Mouse (Mus musculus) embryonic facial prominence, embryonic 14.5 days (tissue): ENCODE results near the gene Tsc1. TPM values are rescaled to one million over a fixed set of nuclear protein-coding genes. Genes with fewer than 3 reads are reported as not detected.
A peak's percentile ranks its signal among the peaks of the same experiment; 100 is the strongest.

Source experiments
- ATAC-seq: fragments of 200-750 bp; cut with Nextera tagmentation; 2 replicates; pipeline ENCODE4 v1.8.0; 2017; ENCODE audit warnings: low read depth, moderate number of reproducible peaks, moderate TSS enrichment
- DNase-seq: peaks from one replicate; pipeline ENCODE4 v3.0.0-alpha.2; 2015; ENCODE audit warnings: low spot score
- H3K27ac ChIP-seq: fragments of 300-500 bp; sonication (generic); replicated peaks from 2 replicates; pipeline ENCODE4 v1.5.1; 2014; ENCODE audit warnings: low read depth, mild to moderate bottlenecking, low read length, moderate library complexity
- H3K27me3 ChIP-seq: fragments of 300-500 bp; sonication (generic); replicated peaks from 2 replicates; pipeline ENCODE4 v1.6.1; 2014; ENCODE audit warnings: low read length; ENCODE audit not compliant: control insufficient read depth, insufficient read depth
- H3K36me3 ChIP-seq: fragments of 300-500 bp; sonication (generic); 2 replicates; pipeline ENCODE4 v1.6.1; 2014; ENCODE audit warnings: low read length, mixed read lengths; ENCODE audit not compliant: control insufficient read depth, insufficient read depth
- H3K4me1 ChIP-seq: fragments of 300-500 bp; sonication (generic); 2 replicates; pipeline ENCODE4 v1.6.1; 2014; ENCODE audit warnings: antibody characterized with exemption, low read length; ENCODE audit not compliant: control insufficient read depth, insufficient read depth
- H3K4me2 ChIP-seq: fragments of 300-500 bp; sonication (generic); 2 replicates; pipeline ENCODE4 v1.6.1; 2014; ENCODE audit warnings: low read depth, mild to moderate bottlenecking, low read length, moderate library complexity, mixed read lengths
- H3K4me3 ChIP-seq: fragments of 300-500 bp; sonication (generic); 2 replicates; pipeline ENCODE4 v1.5.1; 2014; ENCODE audit warnings: low read depth, mild to moderate bottlenecking, low read length
- H3K9ac ChIP-seq: fragments of 300-500 bp; sonication (generic); 2 replicates; pipeline ENCODE4 v1.6.1; 2014; ENCODE audit warnings: low read depth, mild to moderate bottlenecking, low read length, moderate library complexity, mixed read lengths
- H3K9me3 ChIP-seq: fragments of 300-500 bp; sonication (generic); 2 replicates; pipeline ENCODE4 v1.6.1; 2016; ENCODE audit warnings: low read length; ENCODE audit not compliant: control insufficient read depth
- WGBS: fragments of 180-500 bp; shearing (Covaris S2); extraction: QIAGEN DNeasy Blood & Tissue Kit; methylation state at CpG from one replicate; pipeline ENCODE4 v1.1.7; 2014; 5-methylcytosine and 5-hydroxymethylcytosine counted together
- polyA plus RNA-seq: library from polyadenylated mRNA; unstranded; fragments of >200 nt; fragmentation: Nextera tagmentation; extraction: Ambion mirVana; gene quantifications from 2 replicates; pipeline ENCODE4 v1.2.1, GENCODE M21; 2014

Tsc1 gene
- polyA plus RNA-seq, 1 experiment from 2014 or later, result 15.3 TPM

- 60% methylated on average over 10 of the region's 10 CpGs for WGBS
- no peaks in the 10 kb centered on the region for H3K4me1 ChIP-seq
Measured at GRCm38 (mm10) chr2:28620522-28620921, 20.5 kb upstream of the Tsc1 start.

GRCm38 (mm10) chr2:28621111-28621510 is 19.9 kb upstream of the Tsc1 start:
- DNase-seq, result no peak
- 7% methylated on average over 2 of the region's 2 CpGs for WGBS
- Histone ChIP-seq H3K36me3 (no peaks in the 10 kb centered on the region), H3K9me3 (no peaks in the 10 kb centered on the region), H3K27me3 (peaks cover 16% of the 10 kb centered on the region), H3K27ac (no peak overlapping the region), H3K4me3 (no peak overlapping the region), H3K4me1 (no peaks in the 10 kb centered on the region), H3K4me2 (no peak overlapping the region), H3K9ac (no peak overlapping the region)
- no peak for ATAC-seq

More at GRCm38 (mm10) chr2:28620522-28620921, 20.5 kb upstream of the Tsc1 start:
- H3K9me3 ChIP-seq, result no peaks in the 10 kb centered on the region
- no peak overlapping the region for H3K27ac ChIP-seq
- H3K4me2 ChIP-seq, result no peak overlapping the region
- no peak for ATAC-seq
- H3K9ac ChIP-seq, result no peak overlapping the region
- H3K36me3 ChIP-seq, result no peaks in the 10 kb centered on the region
- peaks cover 16% of the 10 kb centered on the region for H3K27me3 ChIP-seq
- no peak overlapping the region for H3K4me3 ChIP-seq
- no peak for DNase-seq

DNA sequence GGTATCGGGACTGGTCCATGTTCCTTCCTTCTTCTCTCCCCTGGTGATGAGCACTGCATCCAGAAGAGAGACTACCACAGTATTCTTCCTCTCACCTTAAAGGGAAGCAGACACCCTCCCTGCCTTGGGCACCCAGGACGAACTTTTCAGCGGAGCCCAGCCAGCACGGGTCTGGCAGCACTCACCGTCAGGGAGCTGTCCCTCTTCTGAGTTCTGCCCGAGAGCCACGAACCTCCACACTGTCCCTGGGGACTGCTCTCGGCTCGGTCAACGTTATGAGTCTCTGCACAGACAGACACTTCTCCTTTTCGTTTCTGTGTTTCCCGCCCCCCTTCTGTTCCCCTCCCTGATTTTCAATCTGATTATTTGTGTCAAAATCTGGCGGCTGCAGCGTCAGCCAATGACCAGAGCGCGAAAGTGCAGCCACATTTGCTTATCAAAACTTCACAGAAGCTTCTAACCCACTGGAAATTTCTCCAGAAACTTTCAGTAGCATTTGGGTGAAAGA is 19.3 kb upstream of the Tsc1 start, which contains the start of gene Gfi1b:
Gene Gfi1b (minus strand): TSS at position 319 of the 508 bp plus-strand sequence.
- Histone ChIP-seq H3K4me3 (no peak within 1 kb of the TSS), H3K27ac (no peak within 1 kb of the TSS), H3K4me2 (no peak within 1 kb of the TSS), H3K9ac (peak within 1 kb of the TSS; percentile 20; the same call in 1 of the 2 replicates), H3K36me3 (no peaks in the 10 kb centered on the region), H3K27me3 (peaks cover 16% of the 10 kb centered on the region), H3K4me1 (no peaks in the 10 kb centered on the region), H3K9me3 (no peaks in the 10 kb centered on the region)
- ATAC-seq (no peak), DNase-seq (no peak)
- WGBS, result 9% methylated on average over 16 of the region's 16 CpGs

DNA sequence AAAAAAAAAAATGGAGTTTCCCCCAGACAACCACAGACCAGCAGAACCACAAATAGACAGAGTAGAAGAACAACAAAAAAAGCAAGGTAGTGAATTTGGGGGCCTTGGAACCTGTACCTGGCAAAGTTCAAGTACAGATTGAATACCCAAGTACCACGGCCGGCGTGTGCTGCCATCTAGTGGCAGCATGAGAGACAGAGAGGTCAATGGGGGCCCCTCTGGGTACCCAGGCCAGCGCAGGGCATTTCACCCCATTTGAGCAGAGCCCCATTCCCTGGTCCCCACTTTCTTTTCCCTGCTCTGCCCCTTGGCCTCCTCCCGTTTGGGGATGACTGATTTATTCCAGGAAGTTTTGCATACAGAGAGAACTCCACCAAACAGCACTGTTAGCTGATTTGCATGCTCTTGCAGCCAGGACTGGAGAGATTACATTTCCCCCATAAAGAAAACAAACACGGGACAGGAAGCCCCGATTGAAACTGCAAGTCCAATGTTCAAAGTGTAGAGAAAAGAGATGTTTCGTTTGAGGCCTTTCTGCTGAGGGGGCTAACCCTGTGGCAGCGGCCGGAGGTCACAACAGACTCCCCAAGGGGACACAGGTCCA is 18.4 kb upstream of the Tsc1 start:
- Histone ChIP-seq H3K9me3 (no peaks in the 10 kb centered on the region), H3K9ac (no peak overlapping the region), H3K36me3 (no peaks in the 10 kb centered on the region), H3K4me1 (no peaks in the 10 kb centered on the region), H3K4me3 (no peak overlapping the region), H3K27ac (no peak overlapping the region), H3K27me3 (peaks cover 16% of the 10 kb centered on the region), H3K4me2 (no peak overlapping the region)
- 15% methylated on average over 10 of the region's 10 CpGs for WGBS
- ATAC-seq (no peak), DNase-seq (no peak)

GRCm38 (mm10) chr2:28624870-28625269 is 16.2 kb upstream of the Tsc1 start:
- DNase-seq (no peak), ATAC-seq (no peak)
- Histone ChIP-seq H3K9ac (no peak overlapping the region), H3K4me2 (no peak overlapping the region), H3K9me3 (no peaks in the 10 kb centered on the region), H3K27ac (no peak overlapping the region), H3K4me3 (no peak overlapping the region), H3K27me3 (peaks cover 16% of the 10 kb centered on the region), H3K4me1 (no peaks in the 10 kb centered on the region), H3K36me3 (no peaks in the 10 kb centered on the region)
- 90% methylated on average over 3 of the region's 3 CpGs for WGBS

- Histone ChIP-seq H3K36me3 (no peaks in the 10 kb centered on the region), H3K4me2 (no peak overlapping the region), H3K27me3 (peaks cover 10% of the 10 kb centered on the region), H3K27ac (no peak overlapping the region), H3K9ac (no peak overlapping the region), H3K9me3 (no peaks in the 10 kb centered on the region), H3K4me3 (no peak overlapping the region), H3K4me1 (no peaks in the 10 kb centered on the region)
- no peak for ATAC-seq
- DNase-seq, result no peak
- WGBS, result 75% methylated on average over 3 of the region's 3 CpGs
Measured at GRCm38 (mm10) chr2:28626038-28626437, 15.0 kb upstream of the Tsc1 start.

DNA sequence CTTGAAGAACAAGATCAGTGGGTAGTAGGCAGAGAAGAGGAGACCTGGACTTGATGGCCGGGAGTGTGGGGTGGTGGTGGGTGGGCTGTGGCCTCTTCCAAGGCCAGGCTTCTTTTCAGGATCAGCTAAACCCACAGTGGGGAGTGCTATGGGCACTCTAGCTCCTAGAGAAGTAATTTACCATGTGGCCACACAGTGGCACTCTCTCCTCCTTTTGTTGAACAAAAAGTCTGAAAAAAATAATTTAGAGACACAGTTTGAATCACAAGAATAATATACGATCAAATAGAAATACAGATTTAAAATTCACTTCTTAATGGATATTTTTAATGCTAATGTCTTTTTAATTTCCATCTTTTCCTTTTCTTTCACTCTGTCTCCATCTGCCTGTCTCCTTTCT is 13.0 kb upstream of the Tsc1 start:
- no peak for ATAC-seq
- H3K4me2 ChIP-seq, result no peak overlapping the region
- no peaks in the 10 kb centered on the region for H3K9me3 ChIP-seq
- no peaks in the 10 kb centered on the region for H3K27me3 ChIP-seq
- no peaks in the 10 kb centered on the region for H3K36me3 ChIP-seq
- no peaks in the 10 kb centered on the region for H3K4me1 ChIP-seq
- DNase-seq, result no peak
- no peak overlapping the region for H3K9ac ChIP-seq
- 65% methylated on average over 2 of the region's 2 CpGs for WGBS
- no peak overlapping the region for H3K27ac ChIP-seq
- no peak overlapping the region for H3K4me3 ChIP-seq

DNA sequence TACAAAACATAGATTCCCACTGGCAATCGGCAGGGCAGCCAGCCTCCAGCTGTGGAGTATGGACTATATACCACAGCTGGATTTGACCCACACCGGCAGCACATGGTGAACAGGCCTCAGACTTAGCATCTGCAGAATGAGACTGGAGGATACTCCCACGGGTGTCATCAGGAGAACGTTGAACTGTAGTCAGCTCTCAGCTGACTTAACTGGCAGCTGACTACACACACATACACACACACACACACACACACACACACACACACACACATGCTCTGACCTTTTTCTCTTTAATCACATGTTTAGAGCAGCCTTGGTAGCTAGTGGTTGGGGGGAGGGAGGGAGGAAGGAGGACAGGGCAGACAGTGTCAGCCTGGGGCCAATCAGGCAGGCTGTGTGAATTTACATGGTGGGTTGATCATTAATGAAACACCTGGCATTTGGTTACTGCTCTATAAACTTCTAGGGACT is 11.1 kb upstream of the Tsc1 start:
- WGBS, result 31% methylated on average over 4 of the region's 4 CpGs
- Histone ChIP-seq H3K4me2 (no peak overlapping the region), H3K9me3 (no peaks in the 10 kb centered on the region)

GRCm38 (mm10) chr2:28632626-28633025 is 8.4 kb upstream of the Tsc1 start:
- no peak overlapping the region for H3K4me3 ChIP-seq
- no peak for ATAC-seq
- no peak overlapping the region for H3K27ac ChIP-seq
- H3K27me3 ChIP-seq, result no peaks in the 10 kb centered on the region
- H3K4me1 ChIP-seq, result no peaks in the 10 kb centered on the region
- H3K9me3 ChIP-seq, result no peaks in the 10 kb centered on the region
- DNase-seq, result no peak
- H3K36me3 ChIP-seq, result no peaks in the 10 kb centered on the region
- no peak overlapping the region for H3K4me2 ChIP-seq
- no peak overlapping the region for H3K9ac ChIP-seq
- 72% methylated on average over 1 of the region's 1 CpGs for WGBS

More for the DNA sequence above, 11.1 kb upstream of the Tsc1 start:
- Histone ChIP-seq H3K36me3 (no peaks in the 10 kb centered on the region), H3K27ac (no peak overlapping the region), H3K27me3 (no peaks in the 10 kb centered on the region), H3K9ac (no peak overlapping the region), H3K4me1 (no peaks in the 10 kb centered on the region), H3K4me3 (no peak overlapping the region)
- DNase-seq (no peak), ATAC-seq (no peak)
